8 mouse cellular contexts compared by ENCODE assay signal in genomic region chr11:6415551-6416404, GRCm38 (mm10). TPM values are rescaled to one million over a fixed set of nuclear protein-coding genes. Genes with fewer than 3 reads are reported as not detected.
DNase-seq lines count a peak whose midpoint lies in the region; ATAC-seq and TF ChIP-seq lines count a peak whose summit lies in the region.

No protein-coding gene starts in this region.

- peak overlapping the region; percentile 99 for H3K27ac ChIP-seq in hindbrain, embryonic 10.5 days
- peak overlapping the region; percentile 98 for H3K27ac ChIP-seq in lung, embryonic 16.5 days (ENCODE audit: low read length)
- H3K27ac ChIP-seq in thymus, adult 2 months (ENCODE audit: control insufficient read depth, insufficient read depth, low read length), result peak overlapping the region; percentile 86

- peaks cover 29% of the 10 kb centered on the region for H3K4me1 ChIP-seq in hindbrain, embryonic 10.5 days (replicated peaks)
- H3K4me1 ChIP-seq in lung, embryonic 16.5 days (replicated peaks; ENCODE audit: control insufficient read depth, insufficient read depth, low read length), result peaks cover 15% of the 10 kb centered on the region
- peaks cover 12% of the 10 kb centered on the region for H3K4me1 ChIP-seq in thymus, adult 2 months (replicated peaks; ENCODE audit: control insufficient read depth, insufficient read depth, low read length)

- peak; percentile 98 for TF ChIP-seq POLR2A in thymus, adult 2 months (IDR thresholded peaks at IDR 0.05; ENCODE audit: control insufficient read depth, extremely low read depth, insufficient read depth, low read length, poor library complexity)

- H3K27me3 ChIP-seq in hindbrain, embryonic 10.5 days (ENCODE audit: insufficient read depth, poor library complexity, severe bottlenecking), result no peaks in the 10 kb centered on the region
- no peaks in the 10 kb centered on the region for H3K27me3 ChIP-seq in lung, embryonic 16.5 days (ENCODE audit: control insufficient read depth, insufficient read depth, low read depth, low read length)
- no peaks in the 10 kb centered on the region for H3K27me3 ChIP-seq in thymus, adult 2 months (ENCODE audit: control insufficient read depth, insufficient read depth, low read length)

- H3K36me3 ChIP-seq in hindbrain, embryonic 10.5 days, result peaks cover 42% of the 10 kb centered on the region
- peaks cover 20% of the 10 kb centered on the region for H3K36me3 ChIP-seq in lung, embryonic 16.5 days (ENCODE audit: control insufficient read depth, insufficient read depth, low read length)
- peaks cover 25% of the 10 kb centered on the region for H3K36me3 ChIP-seq in thymus, adult 2 months (ENCODE audit: control insufficient read depth, insufficient read depth, low read length)

- peak overlapping the region; percentile 97 for H3K9ac ChIP-seq in lung, embryonic 16.5 days (ENCODE audit: low read length)

- WGBS in hindbrain, embryonic 10.5 days, result under 1% methylated on average over 102 of the region's 102 CpGs
- WGBS in lung, embryonic 16.5 days, result under 1% methylated on average over 83 of the region's 102 CpGs
- under 1% methylated on average over 100 of the region's 102 CpGs for WGBS in thymus, adult 2 months

- peak overlapping the region; percentile 98 for H3K4me2 ChIP-seq in lung, embryonic 16.5 days (ENCODE audit: low read depth, low read length)

- DNase-seq in Muller cell, postnatal 12 days (ENCODE audit: inconsistent ontology term), result peak; percentile 99
- peak; percentile 99 for DNase-seq in cerebellum, adult 9-10 months
- DNase-seq in hindbrain, embryonic 10.5 days (ENCODE audit: low spot score), result peak; percentile 99
- DNase-seq in layer of hippocampus, adult 9-11 months, result peak; percentile 98
- DNase-seq in ovary, adult 18-20 months (ENCODE audit: low spot score), result peak; percentile 95
- DNase-seq in thymus, adult 2 months, result peak; percentile 99

- peak overlapping the region; percentile 98 for H3K4me3 ChIP-seq in hindbrain, embryonic 10.5 days
- peak overlapping the region; percentile 98 for H3K4me3 ChIP-seq in lung, embryonic 16.5 days (ENCODE audit: low read length)
- H3K4me3 ChIP-seq in thymus, adult 2 months (ENCODE audit: control insufficient read depth, insufficient read depth, low read length), result peak overlapping the region; percentile 89

- H3K9me3 ChIP-seq in hindbrain, embryonic 10.5 days, result no peaks in the 10 kb centered on the region
- H3K9me3 ChIP-seq in lung, embryonic 16.5 days (ENCODE audit: control insufficient read depth, low read length), result no peaks in the 10 kb centered on the region

- ATAC-seq in frontal cortex, adult (ENCODE audit: low TSS enrichment), result peak; percentile 72
- ATAC-seq in lung, embryonic 16.5 days (ENCODE audit: low read depth), result peak; percentile 96

- no peak for TF ChIP-seq CTCF in thymus, adult 2 months (IDR thresholded peaks at IDR 0.05; ENCODE audit: borderline replicate concordance, control insufficient read depth, extremely low read depth, insufficient read depth, low read length, poor library complexity)

RNA-seq across cellular contexts. Expression of gene Ppia, which starts 0.5 kb away (rescaled TPM):
- 5,657 and 6,044 TPM in 2 replicates for polyA plus RNA-seq in hindbrain, embryonic 10.5 days (2016; fragmentation: Nextera tagmentation; extraction: Ambion mirVana)
- polyA plus RNA-seq in lung, embryonic 16.5 days (2015; fragmentation: Nextera tagmentation; extraction: Ambion mirVana), result 5,388 and 5,620 TPM in 2 replicates
- polyA plus RNA-seq in thymus, adult 2 months (2012; rRNA removed), result 1,363 and 1,486 TPM in 2 replicates

RNA-seq across cellular contexts. Expression of gene Zmiz2, which starts 26.9 kb away (rescaled TPM):
- 15.6 and 19.0 TPM in 2 replicates for polyA plus RNA-seq in hindbrain, embryonic 10.5 days (2016; fragmentation: Nextera tagmentation; extraction: Ambion mirVana)
- polyA plus RNA-seq in lung, embryonic 16.5 days (2015; fragmentation: Nextera tagmentation; extraction: Ambion mirVana), result 9.3 and 10.9 TPM in 2 replicates
- polyA plus RNA-seq in thymus, adult 2 months (2012; rRNA removed), result 137 and 187 TPM in 2 replicates

RNA-seq across cellular contexts. Expression of gene H2afv, which starts 28.5 kb away (rescaled TPM):
- polyA plus RNA-seq in hindbrain, embryonic 10.5 days (2016; fragmentation: Nextera tagmentation; extraction: Ambion mirVana), result 881 and 962 TPM in 2 replicates
- 581 and 621 TPM in 2 replicates for polyA plus RNA-seq in lung, embryonic 16.5 days (2015; fragmentation: Nextera tagmentation; extraction: Ambion mirVana)
- polyA plus RNA-seq in thymus, adult 2 months (2012; rRNA removed), result 163 and 178 TPM in 2 replicates

RNA-seq across cellular contexts. Expression of gene Purb, which starts 59.9 kb away (rescaled TPM):
- 9.6 and 15.6 TPM in 2 replicates for polyA plus RNA-seq in hindbrain, embryonic 10.5 days (2016; fragmentation: Nextera tagmentation; extraction: Ambion mirVana)
- polyA plus RNA-seq in lung, embryonic 16.5 days (2015; fragmentation: Nextera tagmentation; extraction: Ambion mirVana), result 31.2 and 32.6 TPM in 2 replicates
- polyA plus RNA-seq in thymus, adult 2 months (2012; rRNA removed), result 12.7 and 17.8 TPM in 2 replicates

Comparison
In these comparisons a context has a peak if more than half of its experiments do, and no peak if none do; other contexts are left out.
1. Peak in every context shown above with its lines: DNase-seq, ATAC-seq, H3K4me3 ChIP-seq and H3K27ac ChIP-seq.